Mouse (Mus musculus): ENCODE data around the gene Lrrc3b.

DNA sequence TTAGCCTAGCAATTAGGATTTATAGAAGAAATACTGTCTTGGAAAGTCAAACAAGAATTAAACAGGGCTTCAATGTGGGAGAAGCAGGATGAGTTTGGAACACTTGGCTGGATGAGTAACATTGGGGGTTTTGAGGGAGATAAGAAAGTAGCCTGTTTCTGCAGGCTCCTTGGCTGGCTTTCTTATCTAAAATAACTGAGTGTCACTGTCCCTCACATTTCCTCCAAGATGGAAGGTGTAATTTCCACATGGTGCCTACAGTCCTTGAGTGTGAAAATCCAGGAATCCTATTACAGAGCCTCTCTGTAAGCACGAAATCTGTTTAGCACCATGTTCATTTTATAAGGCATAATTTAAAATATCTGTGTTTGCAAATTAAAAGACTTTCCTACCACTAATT, 112.9 kb downstream of the Lrrc3b start:
- TF ChIP-seq CTCF (IDR thresholded peaks at IDR 0.05; ENCODE audit: low read depth, low read length) (no peak), POLR2A (IDR thresholded peaks at IDR 0.05; ENCODE audit: extremely low read depth, insufficient read depth, low read length) (no peak)
